Mouse (Mus musculus) gonadal fat pad, adult 2 months (tissue): Measurements from ENCODE around the gene Prkd2. TPM values are rescaled to one million over a fixed set of nuclear protein-coding genes. Genes with fewer than 3 reads are reported as not detected.

ENCODE experiments used
- DNase-seq: peaks from one replicate; pipeline ENCODE4 v3.0.0-alpha.2; 2012; ENCODE audit warnings: low read depth
- polyA plus RNA-seq: library from polyadenylated mRNA; depleted of rRNA; stranded (reverse); fragments of >200 nt; gene quantifications from 2 replicates; pipeline ENCODE4 v1.2.3, GENCODE M21; 2012

Prkd2 gene
- polyA plus RNA-seq, 1 experiment, result 36.0 TPM

DNA sequence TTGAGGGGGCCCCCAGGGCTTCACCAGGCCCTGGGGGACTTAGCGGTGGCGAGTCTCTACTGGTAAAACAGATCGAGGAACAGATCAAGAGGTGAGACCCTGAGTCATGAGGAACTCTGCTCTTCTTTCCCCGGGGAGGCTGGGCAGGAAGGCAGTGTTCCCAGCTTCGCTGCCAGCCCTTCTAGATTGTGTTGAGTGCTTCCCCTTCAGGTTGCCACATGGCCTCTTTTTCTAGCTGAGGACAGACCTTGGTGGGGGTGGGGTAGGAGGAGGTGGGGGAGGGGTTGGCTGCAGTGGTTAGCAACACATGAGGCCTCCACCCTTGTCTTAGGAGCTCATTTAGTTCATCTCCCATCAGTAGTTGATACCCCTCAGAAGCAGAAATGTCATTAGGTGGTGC, 16.1 kb upstream of the Prkd2 start:
- DNase-seq, result no peak

DNA sequence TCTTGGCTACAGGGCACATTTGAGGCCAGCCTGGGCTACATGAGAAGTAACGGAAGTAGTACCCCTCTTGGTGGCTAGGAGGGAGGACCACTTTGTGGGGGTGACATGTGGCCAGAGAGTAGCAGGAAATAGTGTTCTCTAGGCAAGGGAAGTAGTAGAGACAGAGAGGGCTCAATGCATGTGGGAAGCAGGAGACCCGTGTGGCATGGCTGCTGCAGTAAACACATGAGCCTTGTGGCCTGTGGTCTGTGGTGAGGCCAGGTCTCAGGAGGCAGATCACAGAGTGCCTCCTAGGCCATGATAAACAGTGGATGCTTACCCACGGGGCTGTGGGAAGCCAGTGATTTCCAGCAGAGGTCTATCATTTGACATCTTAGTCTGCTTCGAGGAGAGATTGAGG, 15.4 kb upstream of the Prkd2 start:
- DNase-seq, result no peak

DNA sequence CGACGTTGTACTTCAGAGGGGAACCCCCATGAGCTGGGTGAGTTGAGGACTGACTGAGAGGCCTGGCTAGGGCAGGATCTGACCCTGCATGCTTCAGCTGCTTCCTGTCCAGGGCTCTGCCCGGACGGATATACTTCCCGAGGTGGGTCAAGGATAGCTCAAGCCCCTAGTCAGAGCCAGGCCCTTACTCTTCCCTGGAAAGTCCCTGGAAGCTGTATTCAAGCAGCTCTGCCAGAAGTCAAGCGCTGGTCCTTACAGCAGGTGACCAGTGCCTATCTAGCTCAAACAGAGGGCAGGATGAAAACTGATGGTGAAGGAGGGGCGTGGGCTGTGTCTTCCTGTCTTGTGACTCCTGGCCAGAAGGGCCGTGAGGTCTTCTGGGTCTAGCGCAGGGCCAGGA, 12.3 kb upstream of the Prkd2 start:
- no peak for DNase-seq

DNA sequence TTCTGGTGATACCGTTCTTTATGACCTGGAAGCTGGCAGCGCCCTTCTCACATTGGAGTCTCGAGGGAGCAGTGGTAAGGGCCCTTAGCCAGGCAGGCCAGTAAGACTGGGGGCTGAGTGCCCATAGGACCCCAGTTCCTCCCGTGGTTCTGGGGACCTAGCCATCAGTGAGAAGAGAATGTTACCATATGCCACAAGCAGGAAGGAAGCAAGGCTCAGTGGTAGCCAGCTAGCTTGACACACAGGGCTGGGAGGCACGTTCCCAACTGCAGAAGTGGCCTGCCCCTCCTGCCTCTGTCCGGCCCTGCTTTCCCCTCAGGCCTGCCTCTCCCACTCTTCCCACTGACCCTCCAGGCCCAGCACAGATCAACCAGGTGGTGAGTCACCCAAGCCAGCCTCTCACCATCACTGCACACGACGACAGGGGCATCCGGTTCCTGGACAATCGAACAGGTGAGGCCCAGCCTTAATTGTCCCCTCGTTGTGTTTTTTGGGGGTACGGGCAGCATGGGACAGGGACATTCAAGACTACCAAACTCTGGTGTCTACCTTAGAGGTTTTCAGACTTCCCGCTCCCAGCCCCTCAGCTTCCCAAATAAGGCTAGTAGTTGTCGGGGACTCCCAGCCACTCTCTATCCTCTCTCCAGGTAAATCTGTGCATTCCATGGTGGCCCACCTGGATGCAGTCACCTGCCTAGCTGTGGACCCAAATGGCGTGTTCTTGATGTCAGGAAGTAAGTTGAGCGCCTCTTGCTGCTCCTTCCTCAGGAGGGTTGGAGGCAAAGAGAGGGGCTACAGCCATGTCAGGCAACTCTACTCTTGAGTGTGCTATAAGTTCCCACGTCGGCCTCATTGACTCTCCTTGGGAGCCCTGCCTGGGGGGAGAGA, 4.5 kb upstream of the Prkd2 start:
- no peak for DNase-seq

DNA sequence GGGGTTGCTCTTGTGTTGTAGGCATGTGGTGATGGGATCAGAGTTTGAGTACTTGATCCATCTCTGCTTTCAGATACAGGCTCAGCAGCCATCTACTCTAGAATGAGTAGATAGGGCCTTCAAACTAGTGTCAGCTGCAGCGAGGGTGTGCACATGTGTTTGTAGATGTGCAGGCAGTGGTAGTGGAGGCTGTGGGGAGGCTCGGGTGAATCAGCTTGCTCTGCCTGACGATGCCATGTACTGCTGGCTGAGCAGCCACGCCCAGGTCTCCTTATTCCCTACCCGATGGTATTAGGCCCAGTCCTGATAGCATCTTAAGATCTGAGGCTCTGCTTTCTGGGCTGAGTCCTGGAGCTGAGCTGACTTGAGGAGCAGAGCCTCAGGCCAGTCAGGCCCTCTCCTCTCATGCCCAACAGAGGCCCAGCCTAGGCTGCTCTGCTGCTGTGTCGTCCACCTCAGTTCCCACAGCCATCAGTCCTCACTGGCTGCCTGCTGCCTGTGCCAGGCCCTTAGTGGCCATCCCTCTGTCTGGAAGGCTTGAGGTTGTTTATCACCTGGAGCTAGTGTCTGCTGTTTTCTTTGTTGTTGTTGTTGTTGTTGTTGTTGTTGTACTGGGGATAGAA, 3.8 kb upstream of the Prkd2 start:
- no peak for DNase-seq

DNA sequence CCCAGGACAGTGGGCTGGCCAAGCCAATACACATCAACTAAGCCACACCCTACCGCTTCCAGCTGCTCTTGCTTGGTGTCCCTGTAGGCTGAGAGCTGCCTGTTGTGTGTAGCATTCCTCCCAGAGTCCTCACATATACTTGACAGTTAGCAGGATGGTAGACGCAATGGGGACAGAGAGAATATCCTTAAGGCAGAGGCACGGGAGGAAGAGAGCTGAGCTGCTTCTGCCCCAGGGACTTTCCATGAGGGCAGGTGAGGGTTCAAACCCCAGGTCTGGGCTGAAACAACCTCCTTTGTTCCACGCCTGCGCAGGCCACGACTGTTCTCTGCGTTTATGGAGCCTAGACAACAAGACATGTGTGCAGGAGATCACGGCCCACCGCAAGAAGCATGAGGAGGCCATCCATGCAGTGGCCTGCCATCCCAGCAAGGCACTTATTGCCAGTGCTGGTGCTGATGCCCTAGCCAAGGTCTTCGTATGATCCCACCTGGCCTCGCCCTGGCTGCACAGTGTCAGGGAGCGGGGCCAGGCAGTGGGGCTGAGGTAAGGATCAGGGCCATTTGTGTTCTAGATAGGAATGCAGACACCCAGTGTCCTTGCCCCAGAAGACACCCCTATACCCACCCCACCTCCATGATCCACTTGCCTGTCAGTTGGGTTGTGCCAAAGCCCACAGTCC, 3.1 kb upstream of the Prkd2 start:
- DNase-seq, result no peak

DNA sequence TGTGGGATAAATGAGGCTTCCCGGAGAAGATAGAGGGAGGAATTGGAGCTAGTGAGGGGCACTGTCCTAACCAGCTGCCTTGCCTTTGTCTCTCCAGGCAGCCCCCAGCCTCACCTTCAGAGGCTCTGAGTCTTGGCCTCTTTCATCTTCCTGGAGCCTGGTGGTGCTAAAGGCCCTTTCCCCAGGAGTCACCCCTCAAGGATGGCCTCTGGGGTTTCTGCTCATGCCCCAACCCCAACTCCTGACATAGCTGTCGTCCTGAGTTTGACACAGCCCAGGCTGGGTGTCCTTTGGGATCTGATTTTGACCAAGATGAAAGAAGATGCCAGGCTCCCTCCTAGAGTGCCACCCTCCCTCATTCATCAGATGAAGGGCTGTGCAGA, 2.6 kb upstream of the Prkd2 start:
- no peak for DNase-seq

DNA sequence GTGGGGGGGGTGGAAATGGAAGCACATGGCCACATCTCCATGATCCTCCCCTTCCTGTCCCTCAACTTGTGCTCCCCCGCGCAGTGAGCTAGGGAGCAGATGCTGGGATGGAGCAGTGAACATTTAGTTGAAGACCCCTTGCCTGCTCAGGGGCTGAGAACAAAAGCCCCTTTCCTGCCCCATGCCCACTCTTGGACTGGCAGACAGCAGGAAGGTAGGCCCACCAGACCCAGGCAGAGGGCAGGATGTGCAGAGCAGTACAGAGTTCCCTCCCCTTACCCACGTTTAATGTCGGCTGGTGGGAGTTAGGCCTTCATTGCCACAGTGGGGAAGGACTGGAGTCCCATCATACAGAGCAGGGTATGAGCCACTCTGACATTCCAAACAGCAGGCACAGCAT, 1.6 kb upstream of the Prkd2 start:
- DNase-seq, result no peak

DNA sequence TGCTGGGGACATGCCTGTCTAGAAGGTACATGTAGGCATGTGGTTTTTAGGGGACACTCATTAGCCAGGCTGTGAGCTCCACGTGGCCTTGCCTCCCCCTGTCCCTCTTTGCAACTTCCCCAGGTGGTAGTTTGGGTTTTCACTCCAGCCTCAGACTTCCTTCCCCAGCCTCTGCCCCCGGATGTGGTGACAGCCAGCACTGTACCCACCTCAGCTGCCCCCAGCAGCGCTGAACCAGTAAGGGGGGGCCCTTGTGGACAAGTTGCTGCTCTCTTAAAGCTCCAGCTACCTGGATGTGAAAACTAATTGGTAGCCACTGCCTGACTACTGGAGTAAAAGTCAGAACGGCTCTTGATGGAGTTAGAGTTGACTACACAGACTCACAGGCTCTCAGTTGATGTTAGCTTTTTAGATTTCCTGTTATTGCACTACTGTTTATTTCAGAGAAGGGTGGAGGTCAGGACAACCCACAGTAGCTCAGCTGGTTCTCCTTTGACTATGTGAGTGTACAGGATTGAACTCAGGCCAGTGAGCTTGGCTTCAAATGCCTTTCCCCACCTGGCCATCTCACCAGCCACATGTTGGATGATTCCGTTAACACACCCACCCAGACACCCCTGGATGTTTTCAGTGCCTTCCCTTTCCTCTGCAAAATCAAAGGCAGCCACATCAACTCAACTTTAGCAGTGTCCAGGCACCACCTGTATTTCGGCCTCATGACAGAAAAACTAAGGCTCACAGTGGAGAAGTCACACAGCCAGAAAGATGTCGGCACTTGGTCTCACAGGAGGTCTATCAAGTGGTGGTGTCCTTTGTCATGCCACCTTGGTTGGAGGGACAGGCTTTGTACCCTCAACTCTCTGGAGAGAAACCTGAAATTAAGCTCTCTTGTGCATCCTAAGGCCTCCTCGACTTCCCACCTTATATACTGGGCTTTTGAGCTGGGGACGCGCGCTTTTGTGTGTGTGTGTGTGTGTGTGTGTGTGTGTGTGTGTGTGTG, 841 bp upstream of the Prkd2 start:
- no peak for DNase-seq

DNA sequence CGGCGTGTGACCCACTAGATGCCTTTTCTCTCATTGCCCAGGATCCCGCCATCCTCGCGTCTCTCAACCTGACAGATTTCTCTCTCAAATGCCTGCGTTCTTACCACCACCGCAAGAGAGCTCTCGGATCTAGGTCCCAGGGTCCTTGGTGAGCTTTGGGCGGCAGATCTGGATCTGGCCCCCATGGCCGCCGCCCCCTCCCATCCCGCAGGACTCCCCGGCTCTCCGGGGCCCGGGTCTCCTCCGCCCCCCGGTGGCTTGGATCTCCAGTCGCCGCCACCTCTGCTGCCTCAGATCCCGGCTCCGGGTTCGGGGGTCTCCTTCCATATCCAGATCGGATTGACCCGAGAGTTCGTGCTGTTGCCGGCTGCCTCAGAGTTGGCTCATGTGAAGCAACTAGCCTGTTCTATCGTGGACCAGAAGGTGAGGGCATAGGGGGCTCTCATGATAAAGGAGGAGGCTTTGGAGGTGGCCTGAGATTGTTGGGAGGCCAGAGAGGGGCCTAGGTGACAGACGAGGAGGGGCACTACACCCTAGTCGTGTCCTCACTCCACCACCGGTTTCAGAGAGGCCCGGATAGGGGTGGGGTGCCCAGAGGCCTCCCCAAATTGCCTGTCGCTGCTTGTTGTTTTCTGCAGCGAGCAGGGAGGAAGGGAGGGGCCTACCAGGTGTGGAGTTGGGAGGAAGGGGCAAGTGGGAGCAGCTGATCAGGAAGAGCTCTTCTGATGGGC, 904 bp downstream of the Prkd2 start:
- DNase-seq, result no peak

DNA sequence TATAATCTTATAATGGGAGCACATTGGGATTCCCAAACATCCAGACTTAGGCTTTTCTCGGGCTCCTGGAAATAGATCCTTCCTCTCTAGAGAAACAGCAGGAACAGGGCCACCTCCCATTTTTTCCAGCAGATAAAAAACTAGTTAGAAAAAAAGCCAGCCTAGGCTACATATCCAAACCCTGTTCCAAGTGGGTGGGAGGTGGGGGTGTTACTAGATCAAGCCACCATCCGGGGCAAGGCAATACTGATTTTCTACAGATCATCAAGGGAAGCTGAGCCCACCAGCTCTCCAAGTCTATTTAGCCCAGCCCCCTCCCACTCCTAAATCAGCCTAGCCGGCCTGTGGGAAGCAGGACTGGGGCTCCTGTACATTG, 2.0 kb downstream of the Prkd2 start:
- DNase-seq, result no peak

DNA sequence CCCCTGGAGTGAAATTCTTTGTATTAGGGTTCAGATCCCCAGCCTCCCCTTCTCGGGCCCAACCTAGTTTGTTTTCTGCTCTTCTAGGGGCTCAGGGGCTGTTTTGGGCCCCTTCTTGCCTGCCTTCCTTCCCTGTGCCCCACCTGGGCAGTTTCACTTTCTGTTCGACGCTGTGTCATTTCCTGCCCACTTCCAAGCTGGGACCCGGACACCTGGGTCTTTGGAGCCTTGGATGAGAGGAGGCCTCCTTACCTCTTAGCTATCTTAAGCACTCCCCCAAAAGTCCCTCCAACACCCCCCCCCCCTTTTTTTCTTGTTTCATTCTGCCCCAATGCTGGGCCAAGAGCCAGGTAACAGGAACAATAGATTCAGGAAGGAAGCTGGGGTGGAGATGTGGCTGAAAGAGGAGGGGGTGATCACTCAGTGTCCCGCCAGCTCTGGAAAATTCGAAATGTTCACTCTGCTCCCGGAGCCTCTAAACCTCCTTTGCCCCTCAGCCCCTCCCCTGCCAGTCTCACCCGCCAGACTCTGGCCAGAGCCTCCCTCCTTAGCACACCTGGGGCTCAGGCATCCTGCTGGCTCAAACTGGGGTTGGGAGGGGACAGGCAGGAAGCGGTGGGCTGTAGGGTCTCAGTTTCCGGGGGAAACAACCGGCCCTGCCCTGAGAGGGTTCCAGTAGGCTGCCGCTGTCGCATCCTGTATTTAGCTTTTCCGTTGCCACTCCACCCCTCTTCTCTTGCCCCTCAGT, 2.5 kb downstream of the Prkd2 start:
- DNase-seq, result no peak

DNA sequence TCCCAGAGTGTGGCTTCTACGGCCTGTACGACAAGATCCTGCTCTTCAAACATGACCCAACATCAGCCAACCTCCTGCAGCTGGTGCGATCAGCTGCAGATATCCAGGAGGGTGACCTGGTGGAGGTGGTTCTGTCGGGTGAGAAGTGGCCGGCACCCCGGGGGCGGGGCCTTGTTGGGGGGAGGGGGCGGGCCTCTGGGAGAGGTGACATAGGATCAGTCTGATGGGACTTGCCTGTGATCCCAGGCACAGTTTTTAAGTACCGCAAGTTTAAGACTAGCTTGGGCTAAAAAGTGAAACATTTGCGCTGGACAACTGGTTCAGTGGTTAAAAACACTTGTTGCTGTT, 3.1 kb downstream of the Prkd2 start:
- DNase-seq, result no peak

DNA sequence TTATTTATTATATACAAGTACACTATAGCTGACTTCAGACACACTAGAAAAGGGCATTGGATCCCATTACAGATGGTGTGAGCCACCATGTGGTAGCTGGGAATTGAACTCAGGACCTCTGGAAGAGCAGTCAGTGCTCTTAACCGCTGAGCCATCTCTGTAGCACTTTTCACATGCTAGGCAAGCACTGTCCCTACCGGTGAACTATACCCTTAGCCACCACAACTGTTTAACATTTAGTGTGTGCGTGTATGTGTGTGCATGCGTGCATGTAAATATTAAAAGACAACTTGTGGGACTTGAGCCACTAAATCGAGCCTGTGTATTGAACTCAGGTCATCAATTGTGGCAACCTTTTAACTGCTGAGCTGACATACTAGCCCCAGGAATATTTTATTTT, 4.1 kb downstream of the Prkd2 start:
- no peak for DNase-seq

DNA sequence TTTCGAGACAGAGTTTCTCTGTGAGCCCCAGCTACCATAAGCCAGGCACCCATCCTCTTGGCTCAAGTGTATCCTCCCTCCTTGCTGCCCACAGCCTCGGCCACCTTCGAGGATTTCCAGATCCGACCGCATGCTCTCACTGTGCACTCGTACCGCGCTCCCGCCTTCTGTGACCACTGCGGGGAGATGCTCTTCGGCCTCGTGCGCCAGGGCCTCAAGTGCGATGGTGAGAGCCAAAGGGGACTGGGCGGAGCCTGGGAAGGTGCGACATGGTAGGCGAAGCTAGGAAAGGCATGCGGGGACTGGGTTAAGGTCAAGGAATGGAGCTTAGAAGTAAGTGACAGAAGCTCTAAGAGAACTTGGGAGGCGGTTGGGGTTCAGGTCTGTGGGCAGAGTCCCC, 4.8 kb downstream of the Prkd2 start:
- no peak for DNase-seq

DNA sequence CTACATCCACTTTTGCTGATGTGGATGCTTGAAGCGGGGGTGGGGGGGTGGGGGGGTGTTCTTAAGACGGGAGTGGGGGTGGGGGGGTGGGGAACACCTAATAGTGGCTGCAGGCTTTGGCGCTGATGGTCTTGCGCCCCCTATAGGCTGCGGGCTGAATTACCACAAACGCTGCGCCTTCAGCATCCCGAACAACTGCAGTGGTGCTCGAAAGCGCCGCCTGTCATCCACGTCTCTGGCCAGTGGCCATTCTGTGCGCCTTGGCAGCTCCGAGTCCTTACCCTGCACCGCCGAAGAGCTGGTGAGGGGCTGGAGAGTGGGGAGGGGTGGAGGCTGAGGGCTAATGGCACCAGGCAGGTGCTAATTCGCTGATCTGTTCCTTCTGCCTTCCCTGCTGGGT, 5.9 kb downstream of the Prkd2 start:
- no peak for DNase-seq

DNA sequence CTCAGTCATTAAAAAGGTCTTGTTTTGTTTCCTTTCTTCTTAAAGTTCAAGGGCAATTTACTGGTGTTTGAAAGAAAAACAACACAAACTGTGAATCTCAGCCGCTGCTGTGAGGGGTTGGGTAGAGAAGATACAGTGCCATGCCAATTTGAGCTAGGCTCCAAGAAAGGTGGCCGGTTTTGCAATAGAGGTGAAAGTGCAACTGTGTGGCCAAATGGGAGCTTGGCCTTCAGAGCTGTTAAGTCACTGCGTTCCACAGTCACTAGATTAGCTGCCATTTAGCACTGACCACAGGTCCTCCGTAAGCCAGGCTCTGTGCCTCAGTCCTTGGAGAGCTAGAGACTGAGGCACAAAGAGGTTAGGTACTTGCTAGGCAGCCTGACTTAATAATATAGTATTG, 8.9 kb downstream of the Prkd2 start:
- no peak for DNase-seq

DNA sequence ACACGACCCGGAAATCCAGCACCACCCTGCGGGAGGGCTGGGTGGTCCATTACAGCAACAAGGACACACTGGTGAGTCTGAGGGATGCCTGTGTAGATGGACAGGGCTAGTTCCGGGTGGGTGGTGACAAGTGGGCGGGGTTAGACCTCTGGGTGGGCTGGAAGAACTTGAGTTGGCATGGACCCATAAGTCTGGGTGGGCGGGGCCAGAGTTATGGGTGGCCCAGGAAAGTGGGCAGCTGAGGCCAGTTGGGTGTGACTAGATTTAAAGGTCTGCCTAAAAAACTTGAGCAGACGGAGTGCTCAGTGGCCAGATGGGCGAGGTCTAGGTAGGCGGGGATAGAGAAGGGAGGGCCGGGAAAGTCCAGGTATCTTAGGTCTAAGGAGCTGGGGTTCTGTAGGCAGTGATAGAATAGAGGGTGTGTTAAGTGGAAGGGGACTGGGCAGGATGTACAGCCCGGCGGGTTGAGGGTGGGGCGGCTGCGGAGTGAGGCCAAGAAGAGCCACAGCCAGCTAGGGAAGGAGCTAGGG, 10.7 kb downstream of the Prkd2 start:
- DNase-seq, result no peak

DNA sequence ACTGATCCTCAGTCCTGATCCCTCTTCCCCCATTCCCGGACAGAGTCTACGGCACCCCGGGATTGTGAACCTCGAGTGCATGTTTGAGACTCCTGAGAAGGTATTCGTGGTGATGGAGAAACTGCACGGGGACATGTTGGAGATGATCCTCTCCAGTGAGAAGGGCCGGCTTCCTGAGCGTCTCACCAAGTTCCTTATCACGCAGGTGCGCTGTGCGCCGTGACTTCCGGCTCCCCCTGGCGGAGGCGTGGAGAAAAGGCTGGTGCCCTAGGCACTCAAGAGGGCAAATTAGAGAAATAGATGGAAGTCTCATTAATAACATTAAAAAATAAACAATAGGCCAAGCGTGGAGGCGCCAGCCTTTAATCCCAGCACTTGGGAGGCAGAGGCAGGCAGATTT, 15.6 kb downstream of the Prkd2 start:
- no peak for DNase-seq
